Mouse (Mus musculus): ENCODE results near the gene Fam126a. TPM values are rescaled to one million over a fixed set of nuclear protein-coding genes. Genes with fewer than 3 reads are reported as not detected.

Fam126a gene
- total and polyA plus RNA-seq, 3 experiments, result 19.6 to 32.6 (median 22.6) TPM

DNA sequence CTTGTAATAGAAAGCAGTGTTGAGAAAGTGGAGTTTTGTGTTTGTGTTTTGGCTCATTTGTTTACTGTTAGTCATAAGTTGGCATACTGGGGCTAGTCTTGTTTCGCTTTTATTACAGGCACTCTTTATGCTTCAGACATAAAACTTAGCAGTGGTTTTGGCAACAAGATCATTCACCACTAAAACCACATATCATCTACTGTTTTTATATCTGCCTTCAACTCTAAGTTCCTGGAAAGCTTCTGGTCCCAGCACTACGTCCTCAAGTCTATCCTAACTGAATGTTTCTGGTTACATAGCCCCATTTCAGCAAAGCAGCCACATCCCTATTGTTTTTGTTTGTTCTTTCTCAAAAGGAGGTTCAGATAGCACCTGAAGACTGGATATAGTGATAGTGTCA, 87.0 kb downstream of the Fam126a start:
- in situ Hi-C loops (cut with MboI; ENCODE audit: low pct_ligation_motif_present, low pct_unique_long_range_greater_than_20kb, low sequenced_read_pairs) (no loop called here), dilution Hi-C loops (cut with MboI; ENCODE audit: extremely low pct_ligation_motif_present, extremely low pct_unique_long_range_greater_than_20kb, low sequenced_read_pairs) (no loop called here)
- Histone ChIP-seq H3K79me2 (replicated peaks; ENCODE audit: control insufficient read depth, extremely low read depth, insufficient read depth, poor library complexity, severe bottlenecking) (no peaks in the 10 kb centered on the region), H3K27ac (ENCODE audit: insufficient read depth, low read depth) (no peak overlapping the region), H3K4me2 (ENCODE audit: insufficient read depth, low read depth, poor library complexity, severe bottlenecking) (no peak overlapping the region), H3K9me3 (replicated peaks; ENCODE audit: low read length) (no peaks in the 10 kb centered on the region), H3K27me3 (replicated peaks) (no peaks in the 10 kb centered on the region), H3K4me1 (ENCODE audit: control insufficient read depth in 1 of 2, insufficient read depth in 2 of 2) (no peaks in the 10 kb centered on the region), H3K4me3 (replicated peaks in 1 of 3; ENCODE audit: low read depth in 2 of 3, low read length in 2 of 3, poor library complexity in 1 of 3) (no peak overlapping the region), H3K9ac (ENCODE audit: insufficient read depth, low read depth) (no peak overlapping the region), H3K36me3 (replicated peaks in 1 of 2; ENCODE audit: control insufficient read depth in 1 of 2, insufficient read depth in 1 of 2, low read length in 1 of 2) (no peaks in the 10 kb centered on the region)
- DNase-seq (ENCODE audit: extremely low read depth), result no peak
- TF ChIP-seq E2F4 (IDR thresholded peaks at IDR 0.05; ENCODE audit: insufficient replicate concordance, low read depth, low read length), result no peak

DNA sequence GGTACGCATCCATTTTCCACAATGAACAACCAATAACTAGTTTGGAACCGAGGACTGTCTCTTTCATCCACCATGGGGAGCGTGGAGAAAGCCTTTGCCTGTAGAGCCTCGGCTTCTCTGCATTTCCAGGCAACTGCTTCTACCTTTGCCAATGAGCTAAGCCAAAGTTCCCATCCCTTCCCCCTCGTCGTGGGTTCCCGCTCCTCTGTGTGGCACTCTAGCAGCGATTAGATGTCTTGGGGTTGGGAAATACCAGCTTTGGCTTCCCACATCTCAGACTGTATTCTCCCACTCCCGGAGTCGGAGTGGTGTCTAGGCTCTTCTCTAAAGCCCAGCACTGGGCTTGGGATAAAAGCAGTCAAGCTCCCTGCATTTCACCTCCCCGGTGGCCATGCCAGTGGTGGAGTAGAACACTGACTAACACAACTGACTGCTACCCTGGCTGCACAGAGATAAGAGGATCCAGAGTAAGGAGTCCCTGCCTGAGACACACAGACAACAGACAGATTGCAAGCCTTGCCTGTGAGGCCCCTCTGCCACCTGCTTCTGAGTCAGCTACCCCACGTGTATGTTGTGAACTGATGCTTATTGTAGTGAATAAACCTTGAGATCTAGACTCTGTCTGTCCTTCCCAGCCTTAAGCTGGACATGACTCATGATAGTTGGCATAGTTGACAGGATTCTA, 106.9 kb downstream of the Fam126a start:
- no peaks in the 10 kb centered on the region for H3K9me3 ChIP-seq (replicated peaks; ENCODE audit: low read length)
- H3K27ac ChIP-seq (ENCODE audit: insufficient read depth, low read depth), result no peak overlapping the region
- no peak for DNase-seq (ENCODE audit: extremely low read depth)
- no peaks in the 10 kb centered on the region for H3K36me3 ChIP-seq (replicated peaks in 1 of 2; ENCODE audit: control insufficient read depth in 1 of 2, insufficient read depth in 1 of 2, low read length in 1 of 2)
- in situ Hi-C loops (cut with MboI; ENCODE audit: low pct_ligation_motif_present, low pct_unique_long_range_greater_than_20kb, low sequenced_read_pairs), result no loop called here
- H3K4me2 ChIP-seq (ENCODE audit: insufficient read depth, low read depth, poor library complexity, severe bottlenecking), result no peak overlapping the region
- dilution Hi-C loops (cut with MboI; ENCODE audit: extremely low pct_ligation_motif_present, extremely low pct_unique_long_range_greater_than_20kb, low sequenced_read_pairs), result no loop called here
- no peak overlapping the region for H3K9ac ChIP-seq (ENCODE audit: insufficient read depth, low read depth)
- H3K27me3 ChIP-seq (replicated peaks), result no peaks in the 10 kb centered on the region
- no peaks in the 10 kb centered on the region for H3K79me2 ChIP-seq (replicated peaks; ENCODE audit: control insufficient read depth, extremely low read depth, insufficient read depth, poor library complexity, severe bottlenecking)
- H3K4me3 ChIP-seq (replicated peaks in 1 of 3; ENCODE audit: low read depth in 2 of 3, low read length in 2 of 3, poor library complexity in 1 of 3), result no peak overlapping the region
- TF ChIP-seq TCF12 (IDR thresholded peaks at IDR 0.05; ENCODE audit: low read depth, low read length) (no peak), ZKSCAN1 (IDR thresholded peaks at IDR 0.05; ENCODE audit: borderline replicate concordance, low read depth, low read length) (no peak), SIN3A (IDR thresholded peaks at IDR 0.05; ENCODE audit: low read length) (no peak), HCFC1 (IDR thresholded peaks at IDR 0.05; ENCODE audit: low read depth, low read length) (no peak), MYC (IDR thresholded peaks at IDR 0.05; ENCODE audit: low read depth, low read length) (no peak), MXI1 (IDR thresholded peaks at IDR 0.05; ENCODE audit: low read depth, low read length) (no peak), ELF1 (IDR thresholded peaks at IDR 0.05; ENCODE audit: low read depth, low read length) (no peak), PAX5 (IDR thresholded peaks at IDR 0.05; ENCODE audit: low read length) (no peak), POLR2A (IDR thresholded peaks at IDR 0.05; ENCODE audit: low read depth, low read length) (no peak), RAD21 (IDR thresholded peaks at IDR 0.05; ENCODE audit: low read depth, low read length) (no peak)
- peaks cover 3 to 6% of the 10 kb centered on the region in 2 experiments; a peak in 2 of 4 replicates for H3K4me1 ChIP-seq (ENCODE audit: control insufficient read depth in 1 of 2, insufficient read depth in 2 of 2)

DNA sequence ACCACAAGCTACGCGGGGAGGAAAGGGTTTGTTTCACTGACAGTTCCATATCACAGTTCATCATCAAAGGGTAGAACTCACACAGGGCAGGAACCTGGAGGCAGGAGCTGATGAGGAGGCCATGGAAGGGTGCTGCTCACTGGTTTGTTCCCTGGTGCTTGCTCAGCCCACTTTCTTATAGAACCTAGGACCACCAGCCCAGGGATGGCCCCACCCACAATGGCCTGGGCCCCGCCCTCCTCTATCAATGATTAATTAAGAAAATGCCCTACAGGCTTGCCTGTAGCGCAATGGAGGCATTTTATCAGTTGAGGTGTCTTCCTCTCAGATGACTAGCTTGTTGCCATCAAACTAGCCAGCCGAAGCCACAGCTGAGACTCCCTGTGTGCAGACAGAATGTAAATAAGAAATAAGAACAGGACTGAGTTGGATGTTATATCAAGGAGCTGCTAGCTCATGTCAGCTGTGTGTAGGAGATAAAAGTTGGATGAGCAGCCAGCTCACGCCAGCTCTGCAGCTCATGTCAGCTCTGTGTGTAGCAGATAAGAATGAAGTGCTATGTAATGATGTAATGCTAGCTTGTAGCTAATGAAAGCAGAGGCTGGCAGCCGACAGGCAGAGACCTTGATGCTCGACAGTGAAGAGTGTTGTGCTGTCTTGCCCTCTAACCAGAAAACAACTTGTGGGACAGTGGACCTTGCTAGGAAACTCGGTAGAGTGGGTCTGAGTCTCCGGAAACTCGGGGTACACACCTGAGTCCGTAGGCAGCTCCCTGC, 107.8 kb downstream of the Fam126a start:
- no peak overlapping the region for H3K27ac ChIP-seq (ENCODE audit: insufficient read depth, low read depth)
- no peaks in the 10 kb centered on the region for H3K27me3 ChIP-seq (replicated peaks)
- no peaks in the 10 kb centered on the region for H3K9me3 ChIP-seq (replicated peaks; ENCODE audit: low read length)
- in situ Hi-C loops (cut with MboI; ENCODE audit: low pct_ligation_motif_present, low pct_unique_long_range_greater_than_20kb, low sequenced_read_pairs), result no loop called here
- dilution Hi-C loops (cut with MboI; ENCODE audit: extremely low pct_ligation_motif_present, extremely low pct_unique_long_range_greater_than_20kb, low sequenced_read_pairs), result no loop called here
- H3K79me2 ChIP-seq (replicated peaks; ENCODE audit: control insufficient read depth, extremely low read depth, insufficient read depth, poor library complexity, severe bottlenecking), result no peaks in the 10 kb centered on the region
- no peak overlapping the region for H3K9ac ChIP-seq (ENCODE audit: insufficient read depth, low read depth)
- no peak overlapping the region for H3K4me2 ChIP-seq (ENCODE audit: insufficient read depth, low read depth, poor library complexity, severe bottlenecking)
- no peak overlapping the region for H3K4me3 ChIP-seq (replicated peaks in 1 of 3; ENCODE audit: low read depth in 2 of 3, low read length in 2 of 3, poor library complexity in 1 of 3)
- H3K4me1 ChIP-seq (ENCODE audit: control insufficient read depth in 1 of 2, insufficient read depth in 2 of 2), result peaks cover 3 to 6% of the 10 kb centered on the region in 2 experiments; a peak in 2 of 4 replicates
- DNase-seq (ENCODE audit: extremely low read depth), result no peak
- H3K36me3 ChIP-seq (replicated peaks in 1 of 2; ENCODE audit: control insufficient read depth in 1 of 2, insufficient read depth in 1 of 2, low read length in 1 of 2), result no peaks in the 10 kb centered on the region
- TF ChIP-seq NRF1 (IDR thresholded peaks at IDR 0.05; ENCODE audit: low read depth, low read length) (no peak), TCF12 (IDR thresholded peaks at IDR 0.05; ENCODE audit: low read depth, low read length) (no peak), RCOR1 (conservative IDR thresholded peaks at IDR 0.05; ENCODE audit: low read depth, low read length) (no peak), ETS1 (conservative IDR thresholded peaks at IDR 0.05; ENCODE audit: low read depth, low read length) (no peak), CHD2 (IDR thresholded peaks at IDR 0.05; ENCODE audit: low read length) (no peak), EP300 (IDR thresholded peaks at IDR 0.05; ENCODE audit: low read length) (no peak), CTCF (conservative IDR thresholded peaks at IDR 0.05 in 1 of 2, IDR thresholded peaks at IDR 0.05 in 1 of 2; ENCODE audit: low read depth in 2 of 2, low read length in 2 of 2) (no peak)
